Mouse (Mus musculus) intestine, embryonic 16.5 days (tissue): ENCODE measurements at regions not wholly inside any gene's neighbourhood (a gene's known extent, or its start where the extent isn't known, plus 50 kb on each side); places are given as distances from the start of the nearest gene placed in this dataset.

Experiments used
- ATAC-seq: fragments of 200-750 bp; cut with Nextera tagmentation; 2 replicates; pipeline ENCODE4 v1.8.0; 2017; ENCODE audit warnings: moderate TSS enrichment, moderate library complexity
- H3K27ac ChIP-seq: fragments of 300-500 bp; sonication (generic); 2 replicates; pipeline ENCODE4 v1.5.1; 2014; ENCODE audit warnings: mild to moderate bottlenecking, low read length
- H3K27me3 ChIP-seq: fragments of 300-500 bp; sonication (generic); replicated peaks from 2 replicates; pipeline ENCODE4 v1.6.1; 2014; ENCODE audit warnings: low read length, control low read depth, mixed read lengths; ENCODE audit not compliant: control insufficient read depth, insufficient read depth
- H3K36me3 ChIP-seq: fragments of 300-500 bp; sonication (generic); 2 replicates; pipeline ENCODE4 v1.6.1; 2014; ENCODE audit warnings: low read length, control low read depth; ENCODE audit not compliant: control insufficient read depth, insufficient read depth
- H3K4me1 ChIP-seq: fragments of 300-500 bp; sonication (generic); 2 replicates; pipeline ENCODE4 v1.6.1; 2014; ENCODE audit warnings: low read length, control low read depth, mixed read lengths; ENCODE audit not compliant: control insufficient read depth, insufficient read depth
- H3K4me2 ChIP-seq: fragments of 300-500 bp; sonication (generic); 2 replicates; pipeline ENCODE4 v1.6.1; 2014; ENCODE audit warnings: low read depth, low read length, control low read depth
- H3K4me3 ChIP-seq: fragments of 300-500 bp; sonication (generic); 2 replicates; pipeline ENCODE4 v1.5.1; 2014; ENCODE audit warnings: mild to moderate bottlenecking, low read length
- H3K9ac ChIP-seq: fragments of 300-500 bp; sonication (generic); 2 replicates; pipeline ENCODE4 v1.6.1; 2014; ENCODE audit warnings: low read depth, low read length
- H3K9me3 ChIP-seq: fragments of 300-500 bp; sonication (generic); 2 replicates; pipeline ENCODE4 v1.6.1; 2016; ENCODE audit warnings: low read length, control low read depth; ENCODE audit not compliant: control insufficient read depth
- WGBS: fragments of 180-500 bp; shearing (Covaris S2); extraction: QIAGEN DNeasy Blood & Tissue Kit; methylation state at CpG from one replicate; pipeline ENCODE4 v1.1.7; 2014; 5-methylcytosine and 5-hydroxymethylcytosine counted together

DNA sequence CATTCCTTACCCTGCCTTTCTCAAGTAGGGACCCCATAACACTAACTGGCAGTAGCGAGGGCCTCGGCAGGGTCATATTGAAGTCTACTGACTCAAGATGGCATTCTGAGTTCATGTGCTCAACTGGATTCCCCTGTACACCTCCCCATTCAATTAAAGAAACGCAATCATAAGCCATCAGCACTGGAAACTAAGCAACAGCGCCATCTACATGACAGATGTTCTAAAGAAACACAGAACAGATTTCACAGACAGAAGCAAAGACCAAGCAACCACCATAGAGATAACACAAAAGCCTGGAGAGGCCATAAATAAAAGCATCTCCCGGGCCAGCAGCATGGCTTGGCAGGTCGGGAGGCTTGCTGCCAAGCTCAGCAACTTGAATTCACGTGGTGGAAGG is 94.6 kb upstream of the Prr30 start:
- H3K4me3 ChIP-seq = no peak overlapping the region

GRCm38 (mm10) chr14:101287755-101288154 is 87.6 kb upstream of the Prr30 start:
- WGBS = 83% methylated on average over 4 of the region's 4 CpGs
- Histone ChIP-seq H3K9me3 (no peaks in the 10 kb centered on the region), H3K4me3 (no peak overlapping the region), H3K9ac (no peak overlapping the region), H3K36me3 (no peaks in the 10 kb centered on the region), H3K4me2 (no peak overlapping the region), H3K27me3 (no peaks in the 10 kb centered on the region), H3K27ac (no peak overlapping the region), H3K4me1 (no peaks in the 10 kb centered on the region)
- ATAC-seq = no peak

More for the DNA sequence above, 94.6 kb upstream of the Prr30 start:
- Histone ChIP-seq H3K36me3 (no peaks in the 10 kb centered on the region), H3K27ac (no peak overlapping the region), H3K9me3 (no peaks in the 10 kb centered on the region), H3K27me3 (no peaks in the 10 kb centered on the region), H3K4me1 (no peaks in the 10 kb centered on the region), H3K9ac (no peak overlapping the region), H3K4me2 (no peak overlapping the region)
- 30% methylated on average over 7 of the region's 7 CpGs for WGBS
- ATAC-seq = no peak

DNA sequence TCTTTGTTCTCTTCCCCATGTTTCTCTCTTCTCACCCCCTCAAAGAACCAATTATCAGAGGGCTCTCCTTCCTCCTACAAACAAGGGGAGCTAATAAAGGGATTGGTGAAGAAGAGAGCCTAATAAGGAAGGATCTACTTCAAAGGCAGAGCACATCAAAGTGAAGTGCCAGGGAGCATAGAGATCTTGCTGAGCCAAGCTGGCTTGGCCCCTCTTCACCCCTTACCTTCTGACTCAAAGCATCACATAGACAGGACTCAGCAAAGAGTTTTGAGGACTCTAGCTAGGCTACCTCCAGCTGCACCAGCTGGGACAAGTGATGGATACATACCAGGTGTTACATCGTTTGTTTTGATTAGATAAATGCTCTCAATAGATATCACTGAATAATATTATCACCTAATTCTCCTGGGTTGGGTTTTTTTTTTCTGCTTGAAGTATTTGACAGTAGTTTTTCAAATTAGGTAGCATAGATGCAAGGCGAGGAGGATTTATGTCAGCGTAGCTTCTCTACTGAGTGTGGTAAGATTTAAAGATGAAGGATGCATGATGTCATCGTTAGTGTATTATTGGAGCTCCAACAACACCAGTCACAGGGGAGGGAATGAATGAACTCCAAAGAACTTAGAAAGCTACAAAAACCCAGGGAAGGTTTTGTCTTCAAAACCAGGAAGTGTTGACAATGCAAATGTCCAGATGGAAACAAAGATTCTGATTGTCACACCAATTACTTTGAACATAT is 69.1 kb upstream of the Prr30 start:
- Histone ChIP-seq H3K4me3 (no peak overlapping the region), H3K4me1 (no peaks in the 10 kb centered on the region), H3K36me3 (no peaks in the 10 kb centered on the region), H3K4me2 (no peak overlapping the region), H3K27me3 (no peaks in the 10 kb centered on the region), H3K27ac (no peak overlapping the region), H3K9me3 (no peaks in the 10 kb centered on the region), H3K9ac (no peak overlapping the region)
- no peak for ATAC-seq
- WGBS = 50% methylated on average over 4 of the region's 4 CpGs

- H3K4me3 ChIP-seq = no peak overlapping the region
- WGBS = 79% methylated on average over 2 of the region's 2 CpGs
- no peaks in the 10 kb centered on the region for H3K4me1 ChIP-seq
- no peak overlapping the region for H3K27ac ChIP-seq
- ATAC-seq = no peak
- H3K9ac ChIP-seq = no peak overlapping the region
- no peaks in the 10 kb centered on the region for H3K9me3 ChIP-seq
- H3K27me3 ChIP-seq = no peaks in the 10 kb centered on the region
- H3K4me2 ChIP-seq = no peak overlapping the region
- H3K36me3 ChIP-seq = no peaks in the 10 kb centered on the region
Measured at GRCm38 (mm10) chr14:101267536-101267935, 67.4 kb upstream of the Prr30 start.
